Mouse (Mus musculus) limb, embryonic 15.5 days (tissue): Measurements from ENCODE around the gene Apon. TPM values are rescaled to one million over a fixed set of nuclear protein-coding genes. Genes with fewer than 3 reads are reported as not detected.

ENCODE experiments used
- ATAC-seq: fragments of 200-750 bp; cut with Nextera tagmentation; 2 replicates; pipeline ENCODE4 v1.8.0; 2017; ENCODE audit warnings: low read depth, moderate TSS enrichment; ENCODE audit not compliant: insufficient number of reproducible peaks, low FRiP score, low TSS enrichment
- H3K27ac ChIP-seq: fragments of 300-500 bp; sonication (generic); 2 replicates; pipeline ENCODE4 v1.5.1; 2015; ENCODE audit warnings: moderate library complexity, mild to moderate bottlenecking, inconsistent platforms
- H3K27me3 ChIP-seq: fragments of 300-500 bp; sonication (generic); 2 replicates; pipeline ENCODE4 v1.6.1; 2015; ENCODE audit warnings: inconsistent platforms
- H3K36me3 ChIP-seq: fragments of 300-500 bp; sonication (generic); 2 replicates; pipeline ENCODE4 v1.6.1; 2015; ENCODE audit warnings: inconsistent platforms
- H3K4me1 ChIP-seq: fragments of 300-500 bp; sonication (generic); 2 replicates; pipeline ENCODE4 v1.6.1; 2015; ENCODE audit warnings: inconsistent platforms
- H3K4me2 ChIP-seq: fragments of 300-500 bp; sonication (generic); 2 replicates; pipeline ENCODE4 v1.6.1; 2015; ENCODE audit warnings: mild to moderate bottlenecking, inconsistent platforms
- H3K4me3 ChIP-seq: fragments of 300-500 bp; sonication (generic); 2 replicates; pipeline ENCODE4 v1.5.1; 2015; ENCODE audit warnings: mild to moderate bottlenecking, inconsistent platforms
- H3K9ac ChIP-seq: fragments of 300-500 bp; sonication (generic); 2 replicates; pipeline ENCODE4 v1.6.1; 2015; ENCODE audit warnings: inconsistent platforms
- H3K9me3 ChIP-seq: fragments of 300-500 bp; sonication (generic); 2 replicates; pipeline ENCODE4 v1.6.1; 2016; ENCODE audit warnings: inconsistent platforms
- WGBS: fragments of 180-500 bp; shearing (Covaris S2); methylation state at CpG from one replicate; pipeline ENCODE4 v1.1.7; 2015; 5-methylcytosine and 5-hydroxymethylcytosine counted together
- polyA plus RNA-seq: library from polyadenylated mRNA; unstranded; fragments of >200 nt; fragmentation: Nextera tagmentation; extraction: Ambion mirVana; gene quantifications from 2 replicates; pipeline ENCODE4 v1.2.1, GENCODE M21; 2015

Apon gene
- polyA plus RNA-seq, 1 experiment from 2014 or later: 0.47 TPM

- Histone ChIP-seq H3K9me3 (no peaks in the 10 kb centered on the region), H3K36me3 (peaks cover 5% of the 10 kb centered on the region), H3K27ac (peak within 1 kb of the TSS; percentile 97), H3K4me3 (peak within 1 kb of the TSS; percentile 60), H3K9ac (peak within 1 kb of the TSS; percentile 79), H3K4me2 (peak within 1 kb of the TSS; percentile 71), H3K27me3 (no peaks in the 10 kb centered on the region), H3K4me1 (peaks cover 16% of the 10 kb centered on the region)
- peak; percentile 99 for ATAC-seq
- WGBS: 2% methylated on average over 37 of the region's 37 CpGs
These were observed 49.5 kb downstream of the Apon start, which contains the start of gene Pan2 for GRCm38 (mm10) chr10:128303126-128304021. Gene Pan2 (plus strand): TSS chr10:128303335.

Other genes starting within 250 kb of the Apon start
- not detected in 2 replicates for gene Hsd17b6, start 246.5 kb upstream of the Apon start, polyA plus RNA-seq
- gene Prim1, start 238.9 kb upstream of the Apon start, polyA plus RNA-seq: 63.7 and 71.9 TPM in 2 replicates
- 697 and 704 TPM in 2 replicates for gene Naca, start 218.5 kb upstream of the Apon start, polyA plus RNA-seq
- 402 and 459 TPM in 2 replicates for gene Ptges3, start 195.1 kb upstream of the Apon start, polyA plus RNA-seq
- 1,886 and 2,113 TPM in 2 replicates for gene Atp5b, start 170.8 kb upstream of the Apon start, polyA plus RNA-seq
- gene Baz2a, start 162.5 kb upstream of the Apon start, polyA plus RNA-seq: 10.4 TPM in 2 replicates
- gene Rbms2, start 73.8 kb upstream of the Apon start, polyA plus RNA-seq: 42.2 and 43.8 TPM in 2 replicates
- gene Gls2, start 59.6 kb upstream of the Apon start, polyA plus RNA-seq: 1.8 TPM in 2 replicates
- 34.2 and 36.3 TPM in 2 replicates for gene Spryd4, start 42.3 kb upstream of the Apon start, polyA plus RNA-seq
- 0.12 and 0.26 TPM in 2 replicates for gene Mip, start 28.3 kb upstream of the Apon start, polyA plus RNA-seq
- gene Timeless, start 22.0 kb upstream of the Apon start, polyA plus RNA-seq: 46.2 and 46.9 TPM in 2 replicates
- gene Apof, start 14.6 kb downstream of the Apon start, polyA plus RNA-seq: 0.22 and 0.27 TPM in 2 replicates
- 12.2 and 13.3 TPM in 2 replicates for gene Stat2, start 16.5 kb downstream of the Apon start, polyA plus RNA-seq
- 0.17 and 0.20 TPM in 2 replicates for gene Il23a, start 44.7 kb downstream of the Apon start, polyA plus RNA-seq
- gene Pan2, start 49.2 kb downstream of the Apon start, polyA plus RNA-seq: 25.1 and 25.2 TPM in 2 replicates
- 347 and 355 TPM in 2 replicates for gene Cnpy2, start 68.4 kb downstream of the Apon start, polyA plus RNA-seq
- gene Cs, start 83.6 kb downstream of the Apon start, polyA plus RNA-seq: 173 and 189 TPM in 2 replicates
- 11.3 and 13.4 TPM in 2 replicates for gene Coq10a, start 114.9 kb downstream of the Apon start, polyA plus RNA-seq
- gene Ankrd52, start 123.0 kb downstream of the Apon start, polyA plus RNA-seq: 11.0 and 11.3 TPM in 2 replicates
- 0.42 TPM in 1 of 2 replicates, not detected in the other for gene Slc39a5, start 147.1 kb downstream of the Apon start, polyA plus RNA-seq
- 60.1 and 62.1 TPM in 2 replicates for gene Nabp2, start 157.4 kb downstream of the Apon start, polyA plus RNA-seq
- 40.8 and 42.9 TPM in 2 replicates for gene Rnf41, start 157.6 kb downstream of the Apon start, polyA plus RNA-seq
- gene Smarcc2, start 205.2 kb downstream of the Apon start, polyA plus RNA-seq: 80.7 and 84.4 TPM in 2 replicates
- 1,269 and 1,341 TPM in 2 replicates for gene Myl6, start 240.0 kb downstream of the Apon start, polyA plus RNA-seq
- gene Myl6b, start 244.6 kb downstream of the Apon start, polyA plus RNA-seq: 4.7 and 7.4 TPM in 2 replicates